Mouse (Mus musculus): ENCODE measurements around the gene Rexo4.

DNA sequence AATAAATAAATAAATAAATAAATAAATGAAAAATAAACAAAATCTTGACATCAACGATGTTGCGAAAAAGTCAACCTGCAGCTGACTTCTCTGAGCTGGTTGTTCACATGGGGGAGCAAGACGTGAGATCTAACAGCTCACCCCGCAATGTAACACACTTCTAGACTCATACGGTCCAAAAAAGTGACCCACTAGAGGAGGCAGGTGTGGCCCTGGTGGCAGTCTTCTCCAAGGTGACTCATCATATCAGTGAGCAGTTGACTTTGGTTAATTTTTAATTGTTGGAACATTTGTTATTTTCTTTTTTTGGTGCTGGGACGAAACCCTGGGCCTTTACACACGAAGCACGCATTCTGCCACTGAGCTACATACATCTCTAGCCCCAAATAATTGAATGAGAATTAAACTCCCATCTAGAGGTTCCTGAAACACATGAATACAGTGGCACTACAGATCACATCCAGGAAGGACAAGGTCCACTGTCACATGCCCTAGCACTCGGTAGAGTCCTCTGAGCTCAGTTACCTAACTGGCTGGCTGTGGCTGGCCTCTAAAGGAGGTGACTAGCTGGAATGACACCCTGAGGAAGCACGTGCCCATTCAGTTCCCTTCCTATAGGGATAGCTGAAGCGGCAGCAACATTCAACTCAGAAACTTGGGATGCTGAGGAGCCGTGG is 7.2 kb downstream of the Rexo4 start:
- TF ChIP-seq POLR2A (IDR thresholded peaks at IDR 0.05; ENCODE audit: control insufficient read depth, extremely low read depth, insufficient read depth, low read length, poor library complexity) (no peak), CTCF (IDR thresholded peaks at IDR 0.05; ENCODE audit: borderline replicate concordance, control insufficient read depth, extremely low read depth, insufficient read depth, low read length, poor library complexity) (no peak)

All from thymus, adult 2 months (tissue).